ENCODE assay signal across 16 mouse cellular contexts in the genomic region with DNA sequence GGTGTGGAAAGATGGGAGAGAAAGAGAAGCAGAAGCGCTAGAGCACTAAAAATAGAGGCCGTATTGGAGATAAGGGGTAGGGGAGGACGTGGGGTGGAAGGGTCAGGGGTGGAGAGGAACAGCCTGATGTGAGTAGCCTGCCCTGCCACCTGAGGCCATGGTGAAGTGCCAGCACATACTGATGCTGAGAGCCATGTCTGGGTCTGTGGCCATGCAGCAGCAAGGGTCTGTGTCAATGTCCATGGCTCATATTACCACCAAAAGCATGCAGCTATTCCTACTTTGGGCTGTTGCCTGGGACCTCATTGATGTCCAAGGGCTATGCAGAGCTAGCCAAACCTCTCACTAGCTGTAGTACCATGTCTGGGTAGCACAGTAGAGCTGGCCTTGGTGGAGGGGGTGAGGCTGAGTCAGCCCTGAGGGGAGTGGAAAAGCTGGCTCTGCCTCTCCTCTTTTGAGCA. TPM values are rescaled to one million over a fixed set of nuclear protein-coding genes. Genes with fewer than 3 reads are reported as not detected.
DNase-seq lines count a peak whose midpoint lies in the region; TF ChIP-seq lines count a peak whose summit lies in the region.
"Had no signal": no experiment of that assay in that cellular context is flagged by ENCODE, and none has a peak within 500 bp of the region (broad histone marks: within the 10 kb centered on the region; RNA-seq: fewer than 3 reads in every experiment).

No protein-coding gene starts in this region.

- H3K27ac ChIP-seq in heart, adult 2 months: peak overlapping the region; percentile 54
- H3K27ac ChIP-seq: hindbrain, postnatal 0 days; liver, embryonic 13.5 days; neural tube, embryonic 13.5 days had no signal

- H3K36me3 ChIP-seq in heart, adult 2 months (ENCODE audit: control insufficient read depth, insufficient read depth, low read length): peaks cover 14% of the 10 kb centered on the region; the same call in 1 of the 2 replicates

- DNase-seq in adrenal gland, adult (ENCODE audit: inconsistent age in 2 of 2, low spot score in 1 of 2): peak; percentile 73 to 85
- DNase-seq in adrenal gland, postnatal 36 days: peak; percentile 79 to 82
- peak; percentile 46 to 58 for DNase-seq in heart, adult 2 months
- peak; percentile 53 to 61 for DNase-seq in heart, postnatal 10 days
- no peak for DNase-seq in natural killer cell, adult 2 months (ENCODE audit: low spot score in 2 of 2)
- DNase-seq in thymus, postnatal 0 days (ENCODE audit: low spot score): no peak
- no peak for DNase-seq in embryo, embryonic 10 days (ENCODE audit: low spot score)
- DNase-seq: kidney, adult 9 months; layer of hippocampus, adult 9-11 months; liver, embryonic 13.5 days; lung, postnatal 14 days; right cerebral cortex, adult 18-20 months; thymus, postnatal 4 days had no signal

- no peak overlapping the region for H3K4me3 ChIP-seq in heart, adult 2 months
- H3K4me3 ChIP-seq: liver, embryonic 13.5 days; neural tube, embryonic 13.5 days had no signal

- 43% methylated on average over 3 of the region's 3 CpGs for WGBS in heart, adult 2 months

- peaks cover 12% of the 10 kb centered on the region for H3K4me1 ChIP-seq in heart, adult 2 months (ENCODE audit: control insufficient read depth, insufficient read depth, low read length)
- H3K4me1 ChIP-seq: neural tube, embryonic 13.5 days had no signal

- no peaks in the 10 kb centered on the region for H3K79me2 ChIP-seq in heart, adult 2 months (replicated peaks; ENCODE audit: control insufficient read depth, insufficient read depth, low read length)

- TF ChIP-seq POLR2A in heart, adult 2 months (IDR thresholded peaks at IDR 0.05; ENCODE audit: insufficient read depth, low read depth, low read length): no peak

- no peak for TF ChIP-seq CTCF in heart, adult 2 months (IDR thresholded peaks at IDR 0.05)

- H3K9ac ChIP-seq in heart, adult 2 months (ENCODE audit: low read depth, low read length): peak overlapping the region; percentile 15; the same call in 1 of the 2 replicates
- H3K9ac ChIP-seq: liver, embryonic 13.5 days; neural tube, embryonic 13.5 days had no signal

- intact Hi-C loops in heart, adult 2 months (cut with DNase I): loop anchor here (2.0 kb wide), 1 partner anchor 62 kb away; no protein-coding TSS in a partner anchor
- intact Hi-C loops in heart, postnatal 10 days (cut with DNase I): no loop called here

- H3K27me3 ChIP-seq in heart, adult 2 months (ENCODE audit: control insufficient read depth, insufficient read depth, low read length): no peaks in the 10 kb centered on the region
- H3K27me3 ChIP-seq: liver, embryonic 13.5 days; neural tube, embryonic 13.5 days had no signal

- TF ChIP-seq EP300 in heart, adult 2 months (IDR thresholded peaks at IDR 0.05; ENCODE audit: insufficient read depth, low read depth, low read length): peak; percentile 83

RNA-seq across cellular contexts. Expression of a gene that starts 36.5 kb away (rescaled TPM):
- total RNA-seq in adrenal gland, postnatal 36 days (2021): 10 to 100 TPM; 30.7 to 73.7 TPM
- 10 to 100 TPM; 31.6 to 32.5 TPM for total RNA-seq in heart, adult 2 months (2021)
- 49.8 and 70.9 TPM in 2 replicates for polyA plus RNA-seq in heart, adult 2 months (2012; rRNA removed)
- 100 to 1,000 TPM; 147 to 156 TPM for total RNA-seq in heart, postnatal 10 days (2021)
- polyA plus RNA-seq in thymus, postnatal 0 days (2015; fragmentation: Nextera tagmentation; extraction: Ambion mirVana): 6.9 and 7.9 TPM in 2 replicates

RNA-seq across cellular contexts. Expression of a gene that starts 57.4 kb away (rescaled TPM):
- total RNA-seq in adrenal gland, postnatal 36 days (2021): 10 to 100 TPM; 28.0 to 32.7 TPM
- 1 to 10 TPM; 6.5 to 6.7 TPM for total RNA-seq in heart, adult 2 months (2021)
- 7.3 and 10.4 TPM in 2 replicates for polyA plus RNA-seq in heart, adult 2 months (2012; rRNA removed)
- total RNA-seq in heart, postnatal 10 days (2021): 10 to 100 TPM; 18.1 TPM
- 52.3 and 53.4 TPM in 2 replicates for polyA plus RNA-seq in thymus, postnatal 0 days (2015; fragmentation: Nextera tagmentation; extraction: Ambion mirVana)

RNA-seq across cellular contexts. Expression of a gene that starts 57.4 kb away (rescaled TPM):
- under 1 TPM; 0.70 to 0.76 TPM for total RNA-seq in adrenal gland, postnatal 36 days (2021)
- total RNA-seq in heart, adult 2 months (2021): under 1 TPM; 0.21 to 0.23 TPM
- polyA plus RNA-seq in heart, adult 2 months (2012; rRNA removed): not detected in 2 replicates
- under 1 TPM; 0.10 to 0.12 TPM for total RNA-seq in heart, postnatal 10 days (2021)
- 0.05 and 0.10 TPM in 2 replicates for polyA plus RNA-seq in thymus, postnatal 0 days (2015; fragmentation: Nextera tagmentation; extraction: Ambion mirVana)
- total RNA-seq: hindbrain, postnatal 0 days had no signal
- polyA plus RNA-seq: forebrain, embryonic 11.5 days; hindbrain, postnatal 0 days; liver, embryonic 13.5 days had no signal

Comparison
In these comparisons a context has a peak if more than half of its experiments do, and no peak if none do; other contexts are left out.
1. DNase-seq: peak in adrenal gland, adult (2 of 2), adrenal gland, postnatal 36 days (2 of 2), heart, adult 2 months (2 of 2) and heart, postnatal 10 days (2 of 2); none in natural killer cell, adult 2 months (0 of 2), thymus, postnatal 0 days (single experiment) and embryo, embryonic 10 days (single experiment).